Mouse (Mus musculus): Measurements from ENCODE around the gene Gm27021.

GRCm38 (mm10) chr8:120681113-120681512 lies 13.2 kb upstream of the Gm27021 start:
- no peak for TF ChIP-seq CTCF (IDR thresholded peaks at IDR 0.05; ENCODE audit: low read depth)
- no peak for TF ChIP-seq EP300 (optimal IDR thresholded peaks at IDR 0.05)

All from stomach, postnatal 0 days (tissue).